Mouse (Mus musculus): ENCODE measurements around the gene Ctps.
"Not testable (repeated sequence)": the region's sequence is repeated elsewhere in the genome, so short reads cannot be mapped to it uniquely, and the experiment has no call there.

Gene Ctps

DNA sequence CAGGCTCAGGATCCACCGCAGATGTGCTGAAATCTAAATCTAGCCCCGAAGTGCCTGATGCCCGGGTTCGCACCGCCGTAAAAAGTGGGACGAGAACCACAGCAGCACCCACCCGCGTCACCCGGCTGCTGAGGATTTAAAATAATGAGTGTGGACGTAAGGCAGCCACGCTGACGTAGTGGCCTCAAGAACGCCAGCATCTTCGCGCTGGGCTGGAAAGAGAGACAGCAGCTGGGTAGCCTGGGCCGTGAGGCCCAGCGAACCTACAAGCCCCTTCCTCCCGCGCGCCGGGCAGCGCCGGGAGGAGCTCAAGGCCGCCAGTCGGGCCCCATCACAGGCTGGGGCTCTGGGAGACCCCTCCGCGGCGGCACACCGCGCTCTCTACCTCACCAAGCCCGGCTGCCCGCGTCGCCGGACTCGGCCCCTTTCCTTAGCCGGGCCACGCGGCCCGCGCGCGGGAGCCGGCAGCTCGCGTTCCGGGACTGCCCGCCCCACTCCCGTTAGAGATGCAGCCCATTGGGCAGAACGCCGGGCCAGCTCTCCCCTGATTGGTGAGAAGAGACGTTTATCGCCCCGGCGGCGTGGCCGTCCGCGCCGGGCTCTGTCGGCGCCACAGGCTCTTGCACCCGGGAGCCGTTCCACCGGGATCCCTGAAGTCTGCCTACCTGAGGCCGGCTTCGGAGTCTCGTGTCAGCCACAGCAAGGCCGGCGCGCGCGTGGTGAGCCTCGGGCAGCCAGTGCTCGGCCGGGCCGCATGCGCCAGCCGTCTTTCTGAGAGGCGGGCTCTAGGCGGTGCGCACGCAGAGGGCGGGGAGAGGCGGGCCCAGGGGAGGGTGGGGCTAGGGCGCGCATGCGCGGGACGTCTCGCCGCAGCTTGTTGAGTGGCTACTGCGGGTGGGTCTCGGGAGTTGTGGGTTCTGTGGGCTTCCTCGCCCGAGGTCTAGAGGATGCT is at the start of gene Ctps:
Gene Ctps (minus strand): TSS at position 791 of the 952 bp plus-strand sequence.
- peak; percentile 95 for DNase-seq (ENCODE audit: low spot score in 2 of 2)

DNA sequence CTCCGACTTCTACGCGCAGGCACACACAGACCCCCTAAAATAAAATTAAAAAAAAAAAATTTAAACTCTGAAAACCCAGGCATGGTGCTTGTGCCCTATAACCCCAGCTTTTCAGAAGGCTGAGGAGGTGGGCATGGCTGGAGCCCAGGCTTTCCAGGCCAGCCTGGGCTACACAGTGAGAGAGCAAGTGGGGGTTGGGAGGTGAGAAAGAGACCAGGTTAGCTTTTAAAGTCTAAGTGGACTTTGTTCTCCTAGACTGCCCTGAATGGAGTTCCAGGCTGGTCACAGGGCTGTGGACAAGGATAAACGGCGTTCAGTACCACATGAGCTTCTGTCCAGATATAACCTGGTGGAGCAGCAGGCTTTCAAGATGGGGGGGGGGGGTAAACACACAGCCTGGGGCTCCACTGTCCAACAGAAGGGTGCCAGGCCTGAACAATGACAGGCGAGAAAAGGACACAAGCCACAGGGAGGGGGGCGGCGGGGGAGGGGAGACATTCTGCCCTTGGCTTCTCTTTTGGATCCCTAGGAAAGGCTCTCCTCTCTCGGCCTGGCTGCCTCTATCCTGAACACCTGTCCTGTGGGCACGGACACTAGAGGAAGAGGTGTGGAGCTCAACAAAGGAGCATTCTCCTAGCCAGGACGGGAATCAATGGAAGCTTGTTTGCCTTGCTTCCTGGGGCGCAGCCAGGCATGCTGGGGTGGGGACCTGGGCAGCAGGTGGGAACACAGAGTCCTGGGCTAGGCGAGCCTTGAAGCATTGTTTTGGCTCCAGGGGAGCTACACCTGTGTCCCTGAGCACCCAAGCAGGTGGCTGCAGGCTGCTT is 46.3 kb upstream of the Ctps start:
- DNase-seq (ENCODE audit: low spot score in 2 of 2), result no peak

- DNase-seq (ENCODE audit: low spot score in 2 of 2), result peak; percentile 25 to 36
Observed at GRCm38 (mm10) chr4:120615528-120616081, 45.5 kb upstream of the Ctps start.

GRCm38 (mm10) chr4:120614644-120615043 is 44.6 kb upstream of the Ctps start:
- DNase-seq (ENCODE audit: low spot score in 2 of 2), result no peak

- DNase-seq (ENCODE audit: low spot score in 2 of 2), result peak; percentile 52 to 80
Observed at GRCm38 (mm10) chr4:120613691-120614329, 43.7 kb upstream of the Ctps start.

DNA sequence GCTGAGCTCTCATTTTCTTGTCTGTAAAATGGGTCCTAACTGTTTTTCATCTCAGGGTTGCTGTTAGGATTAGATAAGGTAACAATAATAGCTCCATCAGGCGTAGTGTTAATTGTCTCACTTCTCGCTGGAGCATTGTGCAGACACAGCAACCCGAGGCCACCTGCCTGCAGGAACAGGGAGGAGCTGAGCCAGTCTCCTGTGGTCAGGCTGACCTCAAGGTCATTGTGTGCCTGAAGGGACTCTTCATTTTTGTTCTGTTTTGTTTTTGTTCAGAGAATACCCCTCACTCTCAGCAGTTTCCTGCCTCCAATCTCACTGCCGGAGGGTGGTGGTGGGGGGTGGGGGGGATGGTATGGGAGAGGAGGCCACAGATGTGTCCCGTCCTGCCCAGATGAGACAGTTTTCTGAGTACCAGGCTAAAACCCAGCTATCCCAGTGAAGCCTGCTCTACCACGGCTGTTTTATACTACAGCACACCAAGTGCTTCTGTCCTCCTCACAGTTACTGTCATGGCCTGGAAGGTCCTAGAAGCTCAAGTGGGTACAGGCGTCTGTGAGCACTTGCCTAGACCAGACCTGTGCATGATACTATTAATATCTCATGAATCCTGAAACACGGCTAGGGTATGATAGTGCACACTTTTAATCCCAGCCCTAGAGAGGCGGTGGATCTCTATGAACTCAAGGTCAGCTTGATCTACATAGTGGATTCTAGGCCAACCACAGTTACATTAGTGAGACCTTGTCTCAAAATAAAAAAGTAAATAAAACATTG is 42.4 kb upstream of the Ctps start:
- DNase-seq (ENCODE audit: low spot score in 2 of 2), result no peak

DNA sequence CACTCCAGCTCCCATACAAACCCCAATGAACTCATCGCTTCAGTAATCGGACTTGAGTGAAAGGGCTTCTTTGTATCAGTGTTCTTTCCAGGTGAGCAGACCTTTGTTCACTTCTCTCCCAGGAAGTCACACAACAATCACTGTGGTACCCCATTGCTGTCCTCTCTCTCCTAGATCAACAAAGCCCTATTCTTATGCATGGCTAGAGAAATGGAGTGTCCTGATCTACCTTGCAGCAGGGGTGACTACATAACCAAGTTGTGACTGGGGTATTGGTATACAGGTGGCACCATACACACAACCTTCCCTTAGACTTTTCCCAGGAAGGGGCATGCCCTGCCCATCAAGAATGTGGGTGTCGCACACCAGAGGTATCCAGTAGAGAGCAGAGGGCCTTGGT is 40.9 kb upstream of the Ctps start:
- DNase-seq (ENCODE audit: low spot score in 2 of 2), result no peak

- DNase-seq (ENCODE audit: low spot score in 2 of 2), result no peak
Observed at GRCm38 (mm10) chr4:120606941-120607340, 36.9 kb upstream of the Ctps start.

- no peak for DNase-seq (ENCODE audit: low spot score in 2 of 2)
Observed at GRCm38 (mm10) chr4:120602669-120603068, 32.6 kb upstream of the Ctps start.

DNA sequence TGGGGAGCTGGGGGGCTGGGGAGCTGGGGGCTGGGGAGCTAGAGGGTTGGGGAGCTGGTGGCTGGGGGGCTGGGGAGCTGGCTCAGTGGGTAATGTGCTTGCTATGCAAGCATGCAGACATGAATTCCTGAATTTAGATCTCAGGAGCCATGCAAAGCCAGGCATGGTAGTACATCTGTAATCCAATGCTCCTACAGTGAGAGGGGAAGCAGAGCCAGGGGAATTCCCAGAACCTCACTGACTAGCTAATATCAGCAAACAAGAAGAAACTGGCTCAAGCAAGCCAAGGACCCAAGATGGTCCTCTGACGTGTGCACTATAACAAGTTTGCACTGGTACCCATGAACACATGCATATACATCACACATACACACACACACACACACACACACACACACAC is 31.7 kb upstream of the Ctps start:
- DNase-seq (ENCODE audit: low spot score in 2 of 2), result no peak

DNA sequence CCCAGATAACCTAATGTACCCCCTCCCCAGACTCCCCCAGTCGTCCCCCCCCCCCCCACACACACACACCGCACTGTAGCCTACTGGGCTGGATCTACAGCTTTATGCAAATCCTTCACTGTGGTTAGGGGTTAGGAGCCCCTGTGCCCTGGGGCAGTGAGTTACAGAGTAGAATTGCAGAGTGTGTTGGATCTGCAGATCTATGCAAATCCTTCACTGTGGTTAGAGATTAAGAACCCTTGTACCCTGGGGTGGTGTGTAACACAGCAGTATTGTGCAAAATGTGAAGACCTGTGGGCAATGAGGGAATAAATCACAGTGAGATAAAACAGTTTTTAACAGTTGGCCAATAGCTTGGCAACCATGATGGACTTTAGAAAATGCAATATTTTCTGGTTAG is 28.8 kb upstream of the Ctps start:
- no peak for DNase-seq (ENCODE audit: low spot score in 2 of 2)

- DNase-seq (ENCODE audit: low spot score in 2 of 2), result not testable (repeated sequence)
Observed at GRCm38 (mm10) chr4:120596210-120596609, 26.1 kb upstream of the Ctps start.

- peak in 1 of 2 experiments; percentile 26 for DNase-seq (ENCODE audit: low spot score in 2 of 2)
Observed at GRCm38 (mm10) chr4:120590973-120591372, 20.9 kb upstream of the Ctps start.

DNA sequence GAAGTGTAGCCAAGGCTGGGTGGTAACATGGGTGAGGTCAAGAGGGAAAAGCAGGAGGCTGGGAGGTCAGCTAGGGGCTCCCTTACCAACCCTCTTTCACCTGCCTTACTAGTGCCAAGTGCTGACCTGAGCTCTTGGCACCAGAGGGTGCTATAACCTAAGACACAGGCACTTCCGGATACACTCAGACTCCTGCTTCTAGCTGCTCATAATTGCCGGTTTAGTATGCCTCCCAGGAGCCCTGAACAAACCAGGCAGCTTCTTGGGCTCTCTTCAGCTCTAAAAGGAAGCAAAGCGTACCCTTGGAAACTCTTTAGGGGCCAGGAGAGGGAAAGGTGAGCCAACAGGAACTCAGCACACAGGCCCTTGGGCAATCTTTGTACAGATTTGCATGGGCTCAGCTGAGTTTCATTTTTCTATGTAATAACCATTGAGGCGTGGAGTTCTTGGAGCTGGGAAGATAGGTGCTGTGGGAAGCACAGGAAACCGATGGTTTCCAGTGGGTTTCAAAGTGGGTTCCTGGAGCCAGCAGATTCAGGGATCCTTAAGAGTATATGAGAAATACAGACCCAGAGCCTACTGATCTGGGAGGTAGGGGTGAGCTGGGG is 19.8 kb upstream of the Ctps start:
- DNase-seq (ENCODE audit: low spot score in 2 of 2), result peak; percentile 50 to 74

GRCm38 (mm10) chr4:120589070-120589469 is 19.0 kb upstream of the Ctps start:
- no peak for DNase-seq (ENCODE audit: low spot score in 2 of 2)

GRCm38 (mm10) chr4:120588445-120588844 is 18.4 kb upstream of the Ctps start, which contains the start of gene Gm8439:
Gene Gm8439 (plus strand): TSS chr4:120588745.
- DNase-seq (ENCODE audit: low spot score in 2 of 2), result no peak

DNA sequence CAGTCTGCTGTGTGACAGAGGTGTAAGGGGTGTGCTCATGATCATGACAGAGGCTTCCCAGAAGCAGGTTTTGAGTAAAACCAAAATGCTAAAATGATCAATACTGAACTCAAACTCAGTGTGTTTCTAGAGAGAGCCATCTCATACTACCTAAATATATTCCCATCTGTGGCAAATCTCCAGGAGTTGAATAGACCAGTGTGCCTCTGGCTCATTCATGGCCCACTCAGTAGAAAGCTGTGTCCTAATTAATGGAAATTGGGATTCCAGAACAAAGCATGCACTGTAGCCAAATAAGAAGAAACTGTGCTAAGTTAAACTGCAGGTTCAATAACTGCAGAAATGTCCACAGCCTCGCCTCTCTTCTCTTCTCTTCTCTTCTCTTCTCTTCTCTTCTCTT is 16.9 kb upstream of the Ctps start:
- DNase-seq (ENCODE audit: low spot score in 2 of 2), result no peak

DNA sequence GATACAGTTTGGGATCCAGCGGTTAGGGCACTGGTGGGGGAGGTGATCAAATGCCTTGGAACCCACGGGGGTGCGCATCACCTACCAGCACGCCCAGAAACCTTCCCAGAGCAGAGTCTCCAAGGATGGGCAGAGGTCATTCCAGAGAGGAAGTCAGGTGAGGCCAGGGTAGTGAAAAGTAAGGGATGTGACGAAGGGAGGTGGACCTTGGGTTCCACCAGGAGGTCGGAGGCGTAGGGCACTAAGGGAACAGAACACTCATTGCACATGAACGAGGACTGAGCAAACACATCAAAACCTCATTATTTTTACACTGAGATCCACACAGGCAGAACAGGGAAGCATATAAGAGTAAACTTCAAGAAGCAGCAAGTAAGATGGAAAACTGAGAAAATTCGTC is 11.6 kb upstream of the Ctps start:
- no peak for DNase-seq (ENCODE audit: low spot score in 2 of 2)

- no peak for DNase-seq (ENCODE audit: low spot score in 2 of 2)
Observed at GRCm38 (mm10) chr4:120580894-120581293, 10.8 kb upstream of the Ctps start.

- no peak for DNase-seq (ENCODE audit: low spot score in 2 of 2)
Observed at GRCm38 (mm10) chr4:120571691-120572090, 1.6 kb upstream of the Ctps start.

GRCm38 (mm10) chr4:120571070-120571464 is 991 bp upstream of the Ctps start:
- no peak for DNase-seq (ENCODE audit: low spot score in 2 of 2)

All from frontal cortex, postnatal 36 days (tissue).